Comparison of ENCODE assay signal across 10 mouse cellular contexts in the genomic region with DNA sequence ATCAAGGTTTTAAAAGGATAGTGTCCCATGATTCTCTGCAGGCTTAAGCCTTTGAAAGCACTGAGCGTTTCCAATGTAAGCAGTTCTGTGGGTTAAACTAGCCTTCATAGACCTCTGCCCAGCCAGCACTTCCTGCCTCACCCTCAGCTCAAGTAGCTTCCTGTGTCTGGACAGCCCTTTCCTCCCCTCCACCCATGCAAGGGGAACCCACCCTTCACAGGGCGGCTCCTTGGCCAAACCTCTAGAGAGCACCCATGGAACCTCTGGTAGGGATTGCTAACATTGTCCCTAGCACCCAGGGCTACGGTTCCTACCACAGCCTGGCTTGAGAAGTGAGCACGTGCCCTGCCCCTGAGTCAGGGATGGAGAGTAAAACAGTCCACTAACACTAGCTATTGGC. TPM values are rescaled to one million over a fixed set of nuclear protein-coding genes. Genes with fewer than 3 reads are reported as not detected.
DNase-seq lines count a peak whose midpoint lies in the region; ATAC-seq lines count a peak whose summit lies in the region.
"Had no signal": no experiment of that assay in that cellular context is flagged by ENCODE, and none has a peak within 500 bp of the region (broad histone marks: within the 10 kb centered on the region; RNA-seq: fewer than 3 reads in every experiment).

No protein-coding gene starts in this region.

- H3K9me3 ChIP-seq in midbrain, embryonic 13.5 days, result no peaks in the 10 kb centered on the region
- no peaks in the 10 kb centered on the region for H3K9me3 ChIP-seq in midbrain, embryonic 14.5 days (ENCODE audit: control insufficient read depth, low read length)
- H3K9me3 ChIP-seq: forebrain, embryonic 15.5 days; lung, embryonic 15.5 days had no signal

- 92% methylated on average over 4 of the region's 4 CpGs for WGBS in midbrain, embryonic 13.5 days
- WGBS in midbrain, embryonic 14.5 days, result 84% methylated on average over 4 of the region's 4 CpGs

- no peaks in the 10 kb centered on the region for H3K36me3 ChIP-seq in midbrain, embryonic 13.5 days
- no peaks in the 10 kb centered on the region for H3K36me3 ChIP-seq in midbrain, embryonic 14.5 days (ENCODE audit: control insufficient read depth, insufficient read depth, low read length)
- H3K36me3 ChIP-seq: forebrain, embryonic 15.5 days; lung, embryonic 15.5 days had no signal

- H3K27ac ChIP-seq in midbrain, embryonic 13.5 days, result no peak overlapping the region
- no peak overlapping the region for H3K27ac ChIP-seq in midbrain, embryonic 14.5 days (replicated peaks; ENCODE audit: low read depth, low read length)
- H3K27ac ChIP-seq: forebrain, embryonic 15.5 days; lung, embryonic 15.5 days had no signal

- H3K9ac ChIP-seq in midbrain, embryonic 13.5 days (replicated peaks), result no peak overlapping the region
- no peak overlapping the region for H3K9ac ChIP-seq in midbrain, embryonic 14.5 days (replicated peaks; ENCODE audit: low read length)
- H3K9ac ChIP-seq: forebrain, embryonic 15.5 days; lung, embryonic 15.5 days had no signal

- DNase-seq in midbrain, embryonic 14.5 days, result no peak
- DNase-seq in heart, adult 9 months (ENCODE audit: low spot score in 2 of 2), result peak; percentile 61 to 70
- peak; percentile 27 to 49 for DNase-seq in kidney, adult 8-10 months
- DNase-seq in natural killer cell, adult 2 months (ENCODE audit: low spot score in 2 of 2), result peak; percentile 45 to 64
- no peak for DNase-seq in embryo, embryonic 11 days
- no peak for DNase-seq in layer of hippocampus, adult 8-10 months (ENCODE audit: low spot score in 2 of 2)
- DNase-seq in left cerebral cortex, adult 18-20 months (ENCODE audit: low spot score in 2 of 2), result no peak

- H3K4me2 ChIP-seq in midbrain, embryonic 13.5 days (replicated peaks), result no peak overlapping the region
- H3K4me2 ChIP-seq in midbrain, embryonic 14.5 days (ENCODE audit: low read length), result no peak overlapping the region
- H3K4me2 ChIP-seq: forebrain, embryonic 15.5 days; lung, embryonic 15.5 days had no signal

- H3K4me1 ChIP-seq in midbrain, embryonic 13.5 days (replicated peaks), result 0 out of 2 replicates have a peak, but pooled peaks cover 3% of the 10 kb centered on the region
- H3K4me1 ChIP-seq in midbrain, embryonic 14.5 days (ENCODE audit: control insufficient read depth, insufficient read depth, low read length), result no peaks in the 10 kb centered on the region
- H3K4me1 ChIP-seq: forebrain, embryonic 15.5 days had no signal

- no peak overlapping the region for H3K4me3 ChIP-seq in midbrain, embryonic 13.5 days (replicated peaks)
- no peak overlapping the region for H3K4me3 ChIP-seq in midbrain, embryonic 14.5 days (replicated peaks; ENCODE audit: low read depth, low read length)
- H3K4me3 ChIP-seq: forebrain, embryonic 15.5 days; lung, embryonic 15.5 days had no signal

- no peaks in the 10 kb centered on the region for H3K27me3 ChIP-seq in midbrain, embryonic 13.5 days
- H3K27me3 ChIP-seq in midbrain, embryonic 14.5 days (ENCODE audit: control insufficient read depth, insufficient read depth, low read length), result no peaks in the 10 kb centered on the region
- H3K27me3 ChIP-seq: forebrain, embryonic 15.5 days; lung, embryonic 15.5 days had no signal

- peak; percentile 37; the same call in 1 of the 2 replicates for ATAC-seq in midbrain, embryonic 13.5 days
- no peak for ATAC-seq in midbrain, embryonic 14.5 days (ENCODE audit: low FRiP score, low TSS enrichment)
- ATAC-seq: forebrain, embryonic 15.5 days had no signal

RNA-seq across cellular contexts. Expression of gene Klf12, which starts 23.9 kb away (rescaled TPM):
- polyA plus RNA-seq in midbrain, embryonic 13.5 days (2015; fragmentation: Nextera tagmentation; extraction: Ambion mirVana), result 58.9 and 66.1 TPM in 2 replicates
- 36.4 and 61.4 TPM in 2 replicates for polyA plus RNA-seq in midbrain, embryonic 14.5 days (2014; fragmentation: Nextera tagmentation; extraction: Ambion mirVana)
- total RNA-seq in layer of hippocampus, adult 8-10 months (2022), result 10 to 100 TPM; 38.9 to 52.1 (median 45.3) TPM
- total RNA-seq in left cerebral cortex, adult 18-20 months (2021), result 10 to 100 TPM; 52.0 to 56.0 TPM

Comparison
In these comparisons a context has a peak if more than half of its experiments do, and no peak if none do; other contexts are left out.
1. DNase-seq: peak in heart, adult 9 months (2 of 2), kidney, adult 8-10 months (2 of 2) and natural killer cell, adult 2 months (2 of 2); none in midbrain, embryonic 14.5 days (single experiment), embryo, embryonic 11 days (single experiment), layer of hippocampus, adult 8-10 months (0 of 2) and left cerebral cortex, adult 18-20 months (0 of 2).